Mouse (Mus musculus): ENCODE data around the gene Timm17a. TPM values are rescaled to one million over a fixed set of nuclear protein-coding genes. Genes with fewer than 3 reads are reported as not detected.

The Timm17a gene
- polyA plus RNA-seq (2014; fragmentation: Nextera tagmentation; extraction: Ambion mirVana): 195 and 210 TPM in 2 replicates

- H3K36me3 ChIP-seq (replicated peaks; ENCODE audit: control insufficient read depth, insufficient read depth, low read depth, low read length): no peaks in the 10 kb centered on the region; the same call in 1 of the 2 replicates
- peak; percentile 97 for DNase-seq (ENCODE audit: low spot score)
- under 1% methylated on average over 51 of the region's 51 CpGs for WGBS
- H3K4me1 ChIP-seq (ENCODE audit: control insufficient read depth, insufficient read depth, low read length): peaks cover 3% of the 10 kb centered on the region; the same call in 1 of the 2 replicates
- H3K4me3 ChIP-seq (ENCODE audit: low read depth, low read length): peak within 1 kb of the TSS; percentile 83
- H3K27me3 ChIP-seq (ENCODE audit: control insufficient read depth, insufficient read depth, low read length): no peaks in the 10 kb centered on the region
- peak within 1 kb of the TSS; percentile 93 for H3K9ac ChIP-seq (replicated peaks; ENCODE audit: low read length)
- ATAC-seq (replicated peaks; ENCODE audit: insufficient number of reproducible peaks, low FRiP score, low TSS enrichment, low read depth): peak; percentile 99
- H3K27ac ChIP-seq (replicated peaks; ENCODE audit: low read depth, low read length): peak within 1 kb of the TSS; percentile 78
- peak within 1 kb of the TSS; percentile 61 for H3K4me2 ChIP-seq (ENCODE audit: low read depth, low read length)
- H3K9me3 ChIP-seq (replicated peaks; ENCODE audit: control insufficient read depth, low read length): no peaks in the 10 kb centered on the region
These were observed at the start of gene Timm17a for GRCm38 (mm10) chr1:135313284-135314031. Gene Timm17a, minus strand, starts transcription at chr1:135313778.

- H3K9me3 ChIP-seq (replicated peaks; ENCODE audit: control insufficient read depth, low read length): no peaks in the 10 kb centered on the region
- no peak overlapping the region for H3K4me3 ChIP-seq (ENCODE audit: low read depth, low read length)
- H3K27me3 ChIP-seq (ENCODE audit: control insufficient read depth, insufficient read depth, low read length): no peaks in the 10 kb centered on the region
- no peak overlapping the region for H3K4me2 ChIP-seq (ENCODE audit: low read depth, low read length)
- H3K9ac ChIP-seq (replicated peaks; ENCODE audit: low read length): no peak overlapping the region
- no peak for DNase-seq (ENCODE audit: low spot score)
- H3K4me1 ChIP-seq (ENCODE audit: control insufficient read depth, insufficient read depth, low read length): no peaks in the 10 kb centered on the region
- H3K36me3 ChIP-seq (replicated peaks; ENCODE audit: control insufficient read depth, insufficient read depth, low read depth, low read length): no peaks in the 10 kb centered on the region
- no peak overlapping the region for H3K27ac ChIP-seq (replicated peaks; ENCODE audit: low read depth, low read length)
- no peak for ATAC-seq (replicated peaks; ENCODE audit: insufficient number of reproducible peaks, low FRiP score, low TSS enrichment, low read depth)
These were observed 48.5 kb upstream of the Timm17a start for GRCm38 (mm10) chr1:135362115-135362514.

- H3K9me3 ChIP-seq (replicated peaks; ENCODE audit: control insufficient read depth, low read length): no peaks in the 10 kb centered on the region
- 83% methylated on average over 4 of the region's 4 CpGs for WGBS
- ATAC-seq (replicated peaks; ENCODE audit: insufficient number of reproducible peaks, low FRiP score, low TSS enrichment, low read depth) (no peak), DNase-seq (ENCODE audit: low spot score) (no peak)
- H3K9ac ChIP-seq (replicated peaks; ENCODE audit: low read length): no peak overlapping the region
- no peak overlapping the region for H3K4me2 ChIP-seq (ENCODE audit: low read depth, low read length)
- no peak overlapping the region for H3K27ac ChIP-seq (replicated peaks; ENCODE audit: low read depth, low read length)
- H3K27me3 ChIP-seq (ENCODE audit: control insufficient read depth, insufficient read depth, low read length): no peaks in the 10 kb centered on the region
- H3K4me3 ChIP-seq (ENCODE audit: low read depth, low read length): no peak overlapping the region
- H3K4me1 ChIP-seq (ENCODE audit: control insufficient read depth, insufficient read depth, low read length): no peaks in the 10 kb centered on the region
- no peaks in the 10 kb centered on the region for H3K36me3 ChIP-seq (replicated peaks; ENCODE audit: control insufficient read depth, insufficient read depth, low read depth, low read length)
These were observed 47.9 kb upstream of the Timm17a start for GRCm38 (mm10) chr1:135361491-135361890.

GRCm38 (mm10) chr1:135359071-135359470, 45.5 kb upstream of the Timm17a start:
- Histone ChIP-seq H3K9ac (replicated peaks; ENCODE audit: low read length) (no peak overlapping the region), H3K4me1 (ENCODE audit: control insufficient read depth, insufficient read depth, low read length) (no peaks in the 10 kb centered on the region), H3K4me3 (ENCODE audit: low read depth, low read length) (no peak overlapping the region), H3K4me2 (ENCODE audit: low read depth, low read length) (no peak overlapping the region), H3K27ac (replicated peaks; ENCODE audit: low read depth, low read length) (no peak overlapping the region), H3K36me3 (replicated peaks; ENCODE audit: control insufficient read depth, insufficient read depth, low read depth, low read length) (no peaks in the 10 kb centered on the region), H3K9me3 (replicated peaks; ENCODE audit: control insufficient read depth, low read length) (no peaks in the 10 kb centered on the region), H3K27me3 (ENCODE audit: control insufficient read depth, insufficient read depth, low read length) (no peaks in the 10 kb centered on the region)
- ATAC-seq (replicated peaks; ENCODE audit: insufficient number of reproducible peaks, low FRiP score, low TSS enrichment, low read depth) (no peak), DNase-seq (ENCODE audit: low spot score) (no peak)
- 39% methylated on average over 2 of the region's 2 CpGs for WGBS

GRCm38 (mm10) chr1:135351953-135352352, 38.4 kb upstream of the Timm17a start:
- H3K9ac ChIP-seq (replicated peaks; ENCODE audit: low read length): no peak overlapping the region

GRCm38 (mm10) chr1:135347498-135348169, 34.1 kb upstream of the Timm17a start:
- H3K4me1 ChIP-seq (ENCODE audit: control insufficient read depth, insufficient read depth, low read length): no peaks in the 10 kb centered on the region
- no peak for DNase-seq (ENCODE audit: low spot score)
- 44% methylated on average over 4 of the region's 4 CpGs for WGBS
- no peaks in the 10 kb centered on the region for H3K9me3 ChIP-seq (replicated peaks; ENCODE audit: control insufficient read depth, low read length)
- no peaks in the 10 kb centered on the region for H3K36me3 ChIP-seq (replicated peaks; ENCODE audit: control insufficient read depth, insufficient read depth, low read depth, low read length)
- no peak overlapping the region for H3K27ac ChIP-seq (replicated peaks; ENCODE audit: low read depth, low read length)
- H3K4me3 ChIP-seq (ENCODE audit: low read depth, low read length): no peak overlapping the region
- no peak overlapping the region for H3K4me2 ChIP-seq (ENCODE audit: low read depth, low read length)
- no peak for ATAC-seq (replicated peaks; ENCODE audit: insufficient number of reproducible peaks, low FRiP score, low TSS enrichment, low read depth)
- no peak overlapping the region for H3K9ac ChIP-seq (replicated peaks; ENCODE audit: low read length)
- H3K27me3 ChIP-seq (ENCODE audit: control insufficient read depth, insufficient read depth, low read length): no peaks in the 10 kb centered on the region

More at GRCm38 (mm10) chr1:135351953-135352352, 38.4 kb upstream of the Timm17a start:
- no peaks in the 10 kb centered on the region for H3K4me1 ChIP-seq (ENCODE audit: control insufficient read depth, insufficient read depth, low read length)
- H3K4me2 ChIP-seq (ENCODE audit: low read depth, low read length): no peak overlapping the region
- H3K9me3 ChIP-seq (replicated peaks; ENCODE audit: control insufficient read depth, low read length): no peaks in the 10 kb centered on the region
- ATAC-seq (replicated peaks; ENCODE audit: insufficient number of reproducible peaks, low FRiP score, low TSS enrichment, low read depth): no peak
- H3K4me3 ChIP-seq (ENCODE audit: low read depth, low read length): no peak overlapping the region
- H3K36me3 ChIP-seq (replicated peaks; ENCODE audit: control insufficient read depth, insufficient read depth, low read depth, low read length): no peaks in the 10 kb centered on the region
- no peak for DNase-seq (ENCODE audit: low spot score)
- H3K27me3 ChIP-seq (ENCODE audit: control insufficient read depth, insufficient read depth, low read length): no peaks in the 10 kb centered on the region
- WGBS: 69% methylated on average over 3 of the region's 3 CpGs
- H3K27ac ChIP-seq (replicated peaks; ENCODE audit: low read depth, low read length): no peak overlapping the region

- ATAC-seq (replicated peaks; ENCODE audit: insufficient number of reproducible peaks, low FRiP score, low TSS enrichment, low read depth) (no peak), DNase-seq (ENCODE audit: low spot score) (no peak)
- Histone ChIP-seq H3K36me3 (replicated peaks; ENCODE audit: control insufficient read depth, insufficient read depth, low read depth, low read length) (no peaks in the 10 kb centered on the region), H3K9ac (replicated peaks; ENCODE audit: low read length) (no peak overlapping the region), H3K4me1 (ENCODE audit: control insufficient read depth, insufficient read depth, low read length) (no peaks in the 10 kb centered on the region), H3K9me3 (replicated peaks; ENCODE audit: control insufficient read depth, low read length) (no peaks in the 10 kb centered on the region), H3K4me3 (ENCODE audit: low read depth, low read length) (no peak overlapping the region), H3K27me3 (ENCODE audit: control insufficient read depth, insufficient read depth, low read length) (no peaks in the 10 kb centered on the region), H3K27ac (replicated peaks; ENCODE audit: low read depth, low read length) (no peak overlapping the region), H3K4me2 (ENCODE audit: low read depth, low read length) (no peak overlapping the region)
- WGBS: 64% methylated on average over 3 of the region's 3 CpGs
These were observed 33.3 kb upstream of the Timm17a start for GRCm38 (mm10) chr1:135346891-135347290.

GRCm38 (mm10) chr1:135344026-135344425, 30.4 kb upstream of the Timm17a start:
- Histone ChIP-seq H3K9me3 (replicated peaks; ENCODE audit: control insufficient read depth, low read length) (no peaks in the 10 kb centered on the region), H3K4me3 (ENCODE audit: low read depth, low read length) (no peak overlapping the region), H3K36me3 (replicated peaks; ENCODE audit: control insufficient read depth, insufficient read depth, low read depth, low read length) (no peaks in the 10 kb centered on the region), H3K9ac (replicated peaks; ENCODE audit: low read length) (no peak overlapping the region), H3K27ac (replicated peaks; ENCODE audit: low read depth, low read length) (no peak overlapping the region), H3K4me1 (ENCODE audit: control insufficient read depth, insufficient read depth, low read length) (no peaks in the 10 kb centered on the region), H3K4me2 (ENCODE audit: low read depth, low read length) (no peak overlapping the region), H3K27me3 (ENCODE audit: control insufficient read depth, insufficient read depth, low read length) (no peaks in the 10 kb centered on the region)
- WGBS: 52% methylated on average over 4 of the region's 4 CpGs
- DNase-seq (ENCODE audit: low spot score) (no peak), ATAC-seq (replicated peaks; ENCODE audit: insufficient number of reproducible peaks, low FRiP score, low TSS enrichment, low read depth) (no peak)

All from embryonic facial prominence, embryonic 11.5 days (tissue).